Comparison of ENCODE assay signal across 17 mouse cellular contexts in genomic region chr10:91361621-91362020, GRCm38 (mm10).
"Had no signal": no experiment of that assay in that cellular context is flagged by ENCODE, and none has a peak within 500 bp of the region (broad histone marks: within the 10 kb centered on the region; RNA-seq: fewer than 3 reads in every experiment).

No protein-coding gene starts in this region.

- H3K27ac ChIP-seq: lung, embryonic 15.5 days; macrophage; midbrain, embryonic 13.5 days; midbrain, embryonic 15.5 days; neural tube, embryonic 12.5 days; stomach, embryonic 15.5 days; stomach, postnatal 0 days had no signal

- DNase-seq: lung, adult 2 months; lung, postnatal 14 days; lung, postnatal 36 days; right cerebral cortex, postnatal 14 days; thymus, adult 2 months; thymus, postnatal 25 days; thymus, postnatal 4 days had no signal

- H3K36me3 ChIP-seq: lung, embryonic 15.5 days; midbrain, embryonic 13.5 days; midbrain, embryonic 15.5 days; neural tube, embryonic 12.5 days; stomach, embryonic 15.5 days had no signal

- ATAC-seq: lung, postnatal 0 days; midbrain, embryonic 13.5 days; midbrain, embryonic 15.5 days had no signal

- H3K9ac ChIP-seq: lung, embryonic 15.5 days; midbrain, embryonic 13.5 days; midbrain, embryonic 15.5 days; neural tube, embryonic 12.5 days; stomach, embryonic 15.5 days had no signal

- H3K4me1 ChIP-seq: lung, embryonic 15.5 days; megakaryocyte, embryonic 14.5 days; midbrain, embryonic 13.5 days; midbrain, embryonic 15.5 days; neural tube, embryonic 12.5 days; stomach, embryonic 15.5 days had no signal

- H3K4me2 ChIP-seq: lung, embryonic 15.5 days; midbrain, embryonic 11.5 days; midbrain, embryonic 13.5 days; midbrain, embryonic 15.5 days; neural tube, embryonic 12.5 days; stomach, embryonic 15.5 days had no signal

- H3K4me3 ChIP-seq: lung, embryonic 15.5 days; midbrain, embryonic 13.5 days; midbrain, embryonic 15.5 days; neural tube, embryonic 12.5 days; stomach, embryonic 15.5 days had no signal

- H3K27me3 ChIP-seq: lung, embryonic 15.5 days; megakaryocyte, embryonic 14.5 days; midbrain, embryonic 15.5 days; neural tube, embryonic 12.5 days; stomach, embryonic 15.5 days had no signal

- H3K9me3 ChIP-seq: lung, embryonic 15.5 days; midbrain, embryonic 13.5 days; midbrain, embryonic 15.5 days; neural tube, embryonic 12.5 days; stomach, embryonic 15.5 days had no signal
